Mouse (Mus musculus): ENCODE data around the gene Vgf.

GRCm38 (mm10) chr5:137039453-137039852 lies 13.3 kb downstream of the Vgf start:
- no peak for TF ChIP-seq CTCF (IDR thresholded peaks at IDR 0.05)
- TF ChIP-seq EP300 (IDR thresholded peaks at IDR 0.05), result no peak

All from lung, postnatal 0 days (tissue).